In genomic region chrX:42401564-42402334, GRCm38 (mm10) we compare ENCODE assay signal across 19 mouse cellular contexts.
DNase-seq lines count a peak whose midpoint lies in the region; ATAC-seq and TF ChIP-seq lines count a peak whose summit lies in the region.
"Had no signal": no experiment of that assay in that cellular context is flagged by ENCODE, and none has a peak within 500 bp of the region (broad histone marks: within the 10 kb centered on the region; RNA-seq: fewer than 3 reads in every experiment).

No protein-coding gene starts in this region.

- H3K4me3 ChIP-seq in lung, embryonic 14.5 days (ENCODE audit: low read depth, low read length), result no peak overlapping the region
- H3K4me3 ChIP-seq in midbrain, embryonic 12.5 days, result no peak overlapping the region
- H3K4me3 ChIP-seq in midbrain, postnatal 0 days (ENCODE audit: low read depth, low read length), result no peak overlapping the region
- H3K4me3 ChIP-seq: embryonic facial prominence, embryonic 13.5 days; gastrocnemius, adult 2 months; heart, embryonic 12.5 days; liver, embryonic 15.5 days; neural tube, embryonic 15.5 days had no signal

- H3K27ac ChIP-seq in lung, embryonic 14.5 days (ENCODE audit: low read depth), result 0 out of 2 replicates have a peak overlapping the region, but pooled peaks have one; percentile 2
- H3K27ac ChIP-seq in midbrain, embryonic 12.5 days (replicated peaks), result no peak overlapping the region
- H3K27ac ChIP-seq in midbrain, postnatal 0 days (ENCODE audit: low read depth, low read length), result no peak overlapping the region
- H3K27ac ChIP-seq: embryonic facial prominence, embryonic 13.5 days; gastrocnemius, adult 2 months; hindbrain, postnatal 0 days; kidney, postnatal 0 days; liver, embryonic 15.5 days; neural tube, embryonic 15.5 days had no signal

- ATAC-seq in lung, embryonic 14.5 days (ENCODE audit: insufficient read depth), result no peak; the same call in 1 of the 2 replicates
- ATAC-seq in midbrain, embryonic 12.5 days (ENCODE audit: low FRiP score, low read depth), result peak; percentile 27; the same call in 1 of the 2 replicates
- no peak for ATAC-seq in midbrain, postnatal 0 days (ENCODE audit: low FRiP score)
- ATAC-seq: hindbrain, postnatal 0 days; intestine, postnatal 0 days had no signal

- TF ChIP-seq CTCF in lung, embryonic 14.5 days (IDR thresholded peaks at IDR 0.05; ENCODE audit: low read depth), result no peak
- no peak for TF ChIP-seq CTCF in midbrain, postnatal 0 days (IDR thresholded peaks at IDR 0.05)

- H3K27me3 ChIP-seq in lung, embryonic 14.5 days (ENCODE audit: insufficient read depth, low read length), result no peaks in the 10 kb centered on the region
- H3K27me3 ChIP-seq in midbrain, embryonic 12.5 days, result no peaks in the 10 kb centered on the region
- no peaks in the 10 kb centered on the region for H3K27me3 ChIP-seq in midbrain, postnatal 0 days (ENCODE audit: insufficient read depth, low read length)
- H3K27me3 ChIP-seq: embryonic facial prominence, embryonic 13.5 days; heart, embryonic 12.5 days; liver, embryonic 15.5 days; neural tube, embryonic 15.5 days had no signal

- peak; percentile 7 for DNase-seq in embryo, embryonic 10.5 days (ENCODE audit: low spot score)
- no peak for DNase-seq in embryo, embryonic 9.5 days (ENCODE audit: extremely low spot score)
- peak; percentile 48 for DNase-seq in lung, embryonic 14.5 days
- no peak for DNase-seq in lung, postnatal 4 days
- no peak for DNase-seq in midbrain, postnatal 0 days (ENCODE audit: low spot score)
- no peak for DNase-seq in heart, postnatal 36 days
- DNase-seq: cerebellum, adult 2 months; cerebellum, postnatal 36 days; gastrocnemius, adult 2 months; heart, postnatal 14 days; thymus, postnatal 25 days had no signal

- H3K36me3 ChIP-seq in lung, embryonic 14.5 days (ENCODE audit: insufficient read depth), result no peaks in the 10 kb centered on the region
- no peaks in the 10 kb centered on the region for H3K36me3 ChIP-seq in midbrain, embryonic 12.5 days
- H3K36me3 ChIP-seq in midbrain, postnatal 0 days (ENCODE audit: insufficient read depth, low read length), result no peaks in the 10 kb centered on the region
- H3K36me3 ChIP-seq: embryonic facial prominence, embryonic 13.5 days; heart, embryonic 12.5 days; liver, embryonic 15.5 days; neural tube, embryonic 15.5 days had no signal

- no peak overlapping the region for H3K4me2 ChIP-seq in lung, embryonic 14.5 days
- no peak overlapping the region for H3K4me2 ChIP-seq in midbrain, embryonic 12.5 days (replicated peaks)
- no peak overlapping the region for H3K4me2 ChIP-seq in midbrain, postnatal 0 days (ENCODE audit: low read depth, low read length, poor library complexity, severe bottlenecking)
- H3K4me2 ChIP-seq: embryonic facial prominence, embryonic 13.5 days; heart, embryonic 12.5 days; liver, embryonic 15.5 days; neural tube, embryonic 15.5 days had no signal

- intact Hi-C loops in heart, postnatal 36 days (cut with DNase I), result no loop called here

- no peaks in the 10 kb centered on the region for H3K9me3 ChIP-seq in lung, embryonic 14.5 days (ENCODE audit: low read depth, low read length)
- H3K9me3 ChIP-seq in midbrain, embryonic 12.5 days, result no peaks in the 10 kb centered on the region
- H3K9me3 ChIP-seq in midbrain, postnatal 0 days (ENCODE audit: low read length), result no peaks in the 10 kb centered on the region
- H3K9me3 ChIP-seq: embryonic facial prominence, embryonic 13.5 days; heart, embryonic 12.5 days; liver, embryonic 15.5 days; neural tube, embryonic 15.5 days had no signal

- WGBS in lung, embryonic 14.5 days, result 54% methylated on average over 7 of the region's 7 CpGs
- 50% methylated on average over 7 of the region's 7 CpGs for WGBS in midbrain, embryonic 12.5 days
- WGBS in midbrain, postnatal 0 days, result 49% methylated on average over 7 of the region's 7 CpGs

- H3K4me1 ChIP-seq in lung, embryonic 14.5 days (ENCODE audit: insufficient read depth), result no peaks in the 10 kb centered on the region
- H3K4me1 ChIP-seq in midbrain, embryonic 12.5 days, result no peaks in the 10 kb centered on the region
- H3K4me1 ChIP-seq in midbrain, postnatal 0 days (ENCODE audit: insufficient read depth, low read length), result no peaks in the 10 kb centered on the region
- H3K4me1 ChIP-seq: embryonic facial prominence, embryonic 13.5 days; heart, embryonic 12.5 days; liver, embryonic 15.5 days; neural tube, embryonic 15.5 days had no signal

- H3K9ac ChIP-seq in lung, embryonic 14.5 days, result no peak overlapping the region
- H3K9ac ChIP-seq in midbrain, embryonic 12.5 days (replicated peaks), result no peak overlapping the region
- H3K9ac ChIP-seq in midbrain, postnatal 0 days (replicated peaks; ENCODE audit: low read length, poor library complexity, severe bottlenecking), result no peak overlapping the region
- H3K9ac ChIP-seq: embryonic facial prominence, embryonic 13.5 days; heart, embryonic 12.5 days; liver, embryonic 15.5 days; neural tube, embryonic 15.5 days had no signal

Comparison
In these comparisons a context has a peak if more than half of its experiments do, and no peak if none do; other contexts are left out.
1. DNase-seq: peak in embryo, embryonic 10.5 days (single experiment) and lung, embryonic 14.5 days (single experiment); none in embryo, embryonic 9.5 days (single experiment), lung, postnatal 4 days (0 of 2), midbrain, postnatal 0 days (single experiment) and heart, postnatal 36 days (0 of 2).